Mouse (Mus musculus): ENCODE data around the gene Amigo2. TPM values are rescaled to one million over a fixed set of nuclear protein-coding genes. Genes with fewer than 3 reads are reported as not detected.

The Amigo2 gene
- polyA plus RNA-seq, 1 experiment from 2014 or later: 3.9 TPM

DNA sequence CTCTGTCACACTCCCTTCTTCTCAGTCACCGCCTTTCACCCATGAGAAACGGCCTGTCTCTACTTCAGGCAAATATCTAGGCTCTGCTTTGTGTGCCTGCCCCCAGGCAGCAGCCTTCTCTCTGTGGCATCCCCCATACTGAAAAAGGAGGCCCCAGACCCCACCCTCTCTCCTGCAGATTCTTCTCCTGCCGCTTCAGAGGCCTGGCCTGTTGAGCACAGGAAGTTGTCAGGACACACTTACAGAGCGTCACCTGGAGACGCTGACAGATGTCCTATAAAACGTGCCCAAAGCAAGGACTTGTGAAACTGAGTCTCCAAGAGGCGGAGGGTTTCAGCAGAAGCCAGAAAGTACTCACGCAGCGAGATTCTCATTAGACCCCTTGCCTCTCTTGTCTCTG is 33.7 kb upstream of the Amigo2 start:
- H3K4me1 ChIP-seq: peaks cover 19% of the 10 kb centered on the region
- 77% methylated on average over 9 of the region's 9 CpGs for WGBS
- no peak overlapping the region for H3K9ac ChIP-seq
- no peak overlapping the region for H3K27ac ChIP-seq
- ATAC-seq (ENCODE audit: low FRiP score): no peak
- H3K4me2 ChIP-seq: no peak overlapping the region
- no peaks in the 10 kb centered on the region for H3K9me3 ChIP-seq
- no peaks in the 10 kb centered on the region for H3K27me3 ChIP-seq
- no peak overlapping the region for H3K4me3 ChIP-seq (replicated peaks)
- H3K36me3 ChIP-seq (replicated peaks): no peaks in the 10 kb centered on the region

- Histone ChIP-seq H3K27me3 (no peaks in the 10 kb centered on the region), H3K4me1 (peaks cover 19% of the 10 kb centered on the region), H3K9ac (no peak overlapping the region), H3K27ac (no peak overlapping the region), H3K4me2 (no peak overlapping the region), H3K9me3 (no peaks in the 10 kb centered on the region), H3K4me3 (replicated peaks) (no peak overlapping the region), H3K36me3 (replicated peaks) (no peaks in the 10 kb centered on the region)
- ATAC-seq (ENCODE audit: low FRiP score): no peak
- 91% methylated on average over 8 of the region's 8 CpGs for WGBS
Observed at GRCm38 (mm10) chr15:97280131-97280530, 33.0 kb upstream of the Amigo2 start.

GRCm38 (mm10) chr15:97278340-97278948 is 31.4 kb upstream of the Amigo2 start:
- Histone ChIP-seq H3K27ac (no peak overlapping the region), H3K4me3 (replicated peaks) (no peak overlapping the region), H3K9me3 (no peaks in the 10 kb centered on the region), H3K4me1 (peaks cover 19% of the 10 kb centered on the region), H3K9ac (no peak overlapping the region), H3K36me3 (replicated peaks) (no peaks in the 10 kb centered on the region), H3K27me3 (no peaks in the 10 kb centered on the region), H3K4me2 (no peak overlapping the region)
- ATAC-seq (ENCODE audit: low FRiP score): no peak
- 93% methylated on average over 9 of the region's 9 CpGs for WGBS

DNA sequence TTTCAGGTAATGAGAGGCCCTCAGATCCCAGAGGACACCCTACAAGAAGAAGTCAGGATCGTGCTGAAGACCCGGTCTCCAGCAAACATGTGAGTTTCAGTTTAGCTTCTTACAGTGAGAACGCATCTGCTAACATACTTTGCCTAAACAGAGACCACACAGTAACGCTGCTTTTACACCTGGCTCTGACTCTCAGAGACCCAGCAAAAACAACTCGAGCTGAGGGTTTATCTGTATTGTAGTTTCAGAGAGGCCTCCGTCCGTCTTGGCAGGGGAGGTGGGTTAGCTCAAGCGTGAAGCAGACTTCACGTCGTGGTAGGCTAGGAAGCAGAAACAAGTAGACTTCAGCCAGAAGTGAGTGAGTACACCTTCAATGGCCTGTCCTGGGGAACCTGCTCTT is 30.2 kb upstream of the Amigo2 start:
- peaks cover 15% of the 10 kb centered on the region for H3K4me1 ChIP-seq
- H3K9ac ChIP-seq: no peak overlapping the region
- H3K4me3 ChIP-seq (replicated peaks): no peak overlapping the region
- H3K9me3 ChIP-seq: no peaks in the 10 kb centered on the region
- whole genome bisulfite sequencing: 44% methylated on average over 10 of the region's 10 CpGs
- H3K36me3 ChIP-seq (replicated peaks): no peaks in the 10 kb centered on the region
- H3K4me2 ChIP-seq: no peak overlapping the region
- no peak for ATAC-seq (ENCODE audit: low FRiP score)
- H3K27me3 ChIP-seq: no peaks in the 10 kb centered on the region
- no peak overlapping the region for H3K27ac ChIP-seq

DNA sequence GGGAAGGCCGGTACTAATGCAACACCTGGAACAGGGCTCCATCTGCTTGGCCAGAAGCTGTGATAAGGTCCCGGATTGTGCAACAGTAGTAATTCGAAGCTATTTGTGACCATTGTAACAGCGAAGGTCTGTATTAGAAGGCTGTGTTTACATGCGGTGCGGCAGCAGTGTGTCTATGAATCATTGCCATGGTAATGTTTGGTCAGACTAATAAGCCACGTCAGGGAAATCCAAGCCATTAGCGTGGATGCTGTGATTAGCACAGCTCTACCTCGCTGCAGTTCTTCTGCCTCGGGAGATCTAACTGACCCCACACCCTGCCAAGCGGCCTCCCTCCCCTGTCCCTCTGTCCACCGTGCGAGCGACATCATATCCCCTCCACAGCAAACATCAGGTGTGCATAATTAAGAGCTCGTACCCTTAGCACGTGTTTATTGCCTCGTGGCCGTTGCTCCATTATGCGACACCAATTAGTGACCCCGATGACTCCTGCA is 29.6 kb upstream of the Amigo2 start:
- Histone ChIP-seq H3K9ac (no peak overlapping the region), H3K4me2 (peak overlapping the region; percentile 6; the same call in 1 of the 2 replicates), H3K4me1 (peaks cover 9% of the 10 kb centered on the region), H3K9me3 (no peaks in the 10 kb centered on the region), H3K36me3 (replicated peaks) (no peaks in the 10 kb centered on the region), H3K27ac (no peak overlapping the region), H3K4me3 (replicated peaks) (no peak overlapping the region), H3K27me3 (no peaks in the 10 kb centered on the region)
- ATAC-seq (ENCODE audit: low FRiP score): peak; percentile 72
- WGBS: 34% methylated on average over 20 of the region's 20 CpGs

DNA sequence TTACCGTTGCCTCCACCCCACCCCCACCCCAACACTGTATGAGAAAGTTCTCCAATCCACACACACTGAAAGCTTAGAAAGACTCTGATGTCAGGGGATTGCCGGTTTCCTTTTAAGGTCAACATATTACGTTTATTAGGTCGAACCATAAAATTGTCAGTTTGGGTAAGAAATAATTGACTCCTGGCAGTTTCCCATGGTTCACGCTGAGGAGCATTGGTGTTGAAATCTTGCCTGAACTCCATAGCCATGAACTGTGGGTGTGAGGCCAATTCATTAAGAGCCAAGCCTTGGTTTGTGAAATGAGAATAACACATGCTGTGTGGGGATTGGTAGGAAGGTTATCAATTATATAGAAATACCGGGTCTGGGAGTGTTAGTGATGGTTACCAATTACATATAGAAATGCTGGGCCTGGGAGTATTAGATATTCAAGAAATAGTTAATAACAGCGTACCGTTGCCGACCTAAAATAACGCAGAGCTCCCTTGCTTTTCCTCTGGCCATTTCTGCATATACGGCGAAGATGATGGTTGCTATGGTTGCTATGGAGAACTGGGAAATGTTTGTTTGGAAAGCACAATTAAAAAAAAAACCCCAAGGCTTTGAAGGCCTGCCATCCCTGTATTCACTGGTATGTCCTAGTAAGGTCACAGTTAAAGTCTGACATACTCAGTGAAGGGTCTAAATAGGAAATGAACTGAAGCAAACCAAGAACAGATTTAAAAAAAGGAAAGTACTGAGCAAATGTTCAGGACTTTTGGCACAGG is 28.7 kb upstream of the Amigo2 start:
- ATAC-seq (ENCODE audit: low FRiP score): no peak
- H3K4me2 ChIP-seq: no peak overlapping the region
- no peaks in the 10 kb centered on the region for H3K9me3 ChIP-seq
- 90% methylated on average over 12 of the region's 12 CpGs for WGBS
- H3K9ac ChIP-seq: no peak overlapping the region
- no peaks in the 10 kb centered on the region for H3K27me3 ChIP-seq
- no peaks in the 10 kb centered on the region for H3K36me3 ChIP-seq (replicated peaks)
- H3K27ac ChIP-seq: no peak overlapping the region; the same call in 1 of the 2 replicates
- peaks cover 9% of the 10 kb centered on the region; the same call in 1 of the 2 replicates for H3K4me1 ChIP-seq
- no peak overlapping the region for H3K4me3 ChIP-seq (replicated peaks)

- H3K27ac ChIP-seq: no peak overlapping the region
- H3K36me3 ChIP-seq (replicated peaks): no peaks in the 10 kb centered on the region
- H3K27me3 ChIP-seq: no peaks in the 10 kb centered on the region
- H3K4me2 ChIP-seq: no peak overlapping the region
- peaks cover 9% of the 10 kb centered on the region; the same call in 1 of the 2 replicates for H3K4me1 ChIP-seq
- no peaks in the 10 kb centered on the region for H3K9me3 ChIP-seq
- no peak overlapping the region for H3K9ac ChIP-seq
- H3K4me3 ChIP-seq (replicated peaks): no peak overlapping the region
- 71% methylated on average over 3 of the region's 3 CpGs for WGBS
- ATAC-seq (ENCODE audit: low FRiP score): no peak
Observed at GRCm38 (mm10) chr15:97272831-97273230, 25.7 kb upstream of the Amigo2 start.

GRCm38 (mm10) chr15:97271985-97272697 is 25.1 kb upstream of the Amigo2 start:
- WGBS: 61% methylated on average over 7 of the region's 7 CpGs
- Histone ChIP-seq H3K4me3 (replicated peaks) (no peak overlapping the region), H3K4me2 (no peak overlapping the region), H3K9ac (no peak overlapping the region), H3K4me1 (peaks cover 9% of the 10 kb centered on the region; the same call in 1 of the 2 replicates), H3K27me3 (no peaks in the 10 kb centered on the region), H3K36me3 (replicated peaks) (no peaks in the 10 kb centered on the region), H3K9me3 (no peaks in the 10 kb centered on the region), H3K27ac (no peak overlapping the region)
- ATAC-seq (ENCODE audit: low FRiP score): no peak

DNA sequence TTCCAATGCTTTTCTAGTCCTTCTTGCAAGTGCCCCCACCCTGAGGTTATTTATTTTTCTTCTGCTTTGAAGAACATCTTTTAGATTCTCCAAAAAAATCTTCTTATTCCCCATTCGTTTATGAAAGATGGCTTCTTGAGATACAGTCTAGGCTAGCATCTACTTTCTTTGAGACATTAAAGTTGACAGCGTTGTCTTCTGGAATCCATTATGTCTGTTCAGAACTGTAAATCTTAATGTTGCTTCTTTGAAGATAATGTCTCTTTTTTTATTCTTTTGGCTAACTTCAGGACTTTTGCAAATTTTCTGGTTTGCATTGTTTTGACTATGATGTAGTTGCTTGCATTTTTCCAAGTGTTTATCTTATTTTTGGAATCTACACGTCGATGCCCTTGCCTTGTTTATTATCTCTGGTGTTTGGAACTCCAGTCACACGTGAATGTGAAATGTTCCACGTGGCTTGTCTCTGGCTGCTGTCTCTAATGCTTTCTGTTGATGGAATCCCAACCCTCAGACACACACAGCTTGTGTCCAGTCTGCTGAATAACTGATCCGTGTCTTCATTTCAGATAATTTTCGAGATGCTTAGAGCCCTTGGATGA is 20.1 kb upstream of the Amigo2 start:
- H3K4me2 ChIP-seq: no peak overlapping the region

DNA sequence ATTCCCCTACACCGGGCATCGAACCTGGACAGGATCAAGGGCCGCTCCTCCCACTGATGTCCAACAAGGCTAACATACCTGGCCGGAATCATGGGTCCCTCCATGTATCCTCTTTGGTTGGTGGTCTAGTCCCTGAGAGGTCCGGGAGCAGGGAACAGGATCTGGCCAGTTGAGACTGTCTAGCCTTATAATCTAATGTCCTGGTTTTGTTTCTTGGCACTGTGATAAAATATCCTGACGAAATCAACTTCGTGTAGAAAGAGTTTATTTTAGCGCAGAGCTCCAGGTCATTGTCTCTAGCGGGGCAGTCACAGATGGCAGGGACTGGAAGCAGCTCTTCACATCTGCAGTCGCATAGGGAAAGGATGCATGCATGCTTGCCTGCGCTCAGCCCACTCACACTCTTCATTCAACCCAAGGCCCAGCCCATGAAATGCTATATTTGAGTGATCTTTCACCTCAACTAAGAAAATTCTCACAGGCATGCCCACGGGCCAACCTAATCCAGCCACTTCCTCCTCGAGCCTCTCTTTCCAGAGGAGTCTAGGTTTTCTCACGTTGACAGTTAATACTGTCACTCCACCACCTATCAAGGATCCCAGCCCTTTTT is 19.3 kb upstream of the Amigo2 start:
- Histone ChIP-seq H3K4me1 (no peaks in the 10 kb centered on the region), H3K4me2 (no peak overlapping the region), H3K9ac (no peak overlapping the region), H3K27ac (no peak overlapping the region), H3K4me3 (replicated peaks) (no peak overlapping the region), H3K36me3 (replicated peaks) (no peaks in the 10 kb centered on the region), H3K9me3 (no peaks in the 10 kb centered on the region), H3K27me3 (no peaks in the 10 kb centered on the region)
- ATAC-seq (ENCODE audit: low FRiP score): no peak
- WGBS: 83% methylated on average over 14 of the region's 14 CpGs

More for the DNA sequence above, 20.1 kb upstream of the Amigo2 start:
- H3K36me3 ChIP-seq (replicated peaks): no peaks in the 10 kb centered on the region
- no peaks in the 10 kb centered on the region for H3K4me1 ChIP-seq
- no peak overlapping the region for H3K9ac ChIP-seq
- no peaks in the 10 kb centered on the region for H3K27me3 ChIP-seq
- ATAC-seq (ENCODE audit: low FRiP score): no peak
- H3K4me3 ChIP-seq (replicated peaks): no peak overlapping the region
- 82% methylated on average over 8 of the region's 8 CpGs for WGBS
- no peak overlapping the region for H3K27ac ChIP-seq
- H3K9me3 ChIP-seq: no peaks in the 10 kb centered on the region

DNA sequence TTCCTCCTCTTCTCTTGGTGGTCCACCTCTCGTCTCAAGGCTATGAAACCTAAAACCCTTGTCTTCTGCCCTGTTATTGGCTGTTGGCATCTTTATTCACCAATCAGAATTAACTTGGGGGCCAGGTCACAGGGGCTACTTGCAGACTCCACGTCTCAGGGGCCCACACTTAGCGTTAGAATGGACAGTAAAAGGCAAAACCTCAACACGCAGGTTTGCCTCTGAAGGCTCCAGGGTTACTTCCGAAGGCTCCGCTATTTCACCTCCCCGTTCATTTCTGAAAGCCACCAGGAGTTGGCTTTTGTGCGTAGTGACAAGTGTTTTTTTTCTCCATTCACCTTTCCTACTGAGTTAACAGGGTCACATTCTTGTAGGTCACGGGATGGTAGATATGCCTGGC is 15.2 kb upstream of the Amigo2 start:
- Histone ChIP-seq H3K4me3 (replicated peaks) (no peak overlapping the region), H3K36me3 (replicated peaks) (no peaks in the 10 kb centered on the region), H3K4me2 (no peak overlapping the region), H3K4me1 (no peaks in the 10 kb centered on the region), H3K9ac (no peak overlapping the region), H3K27ac (no peak overlapping the region), H3K27me3 (no peaks in the 10 kb centered on the region), H3K9me3 (no peaks in the 10 kb centered on the region)
- no peak for ATAC-seq (ENCODE audit: low FRiP score)
- 76% methylated on average over 9 of the region's 9 CpGs for WGBS
